Mouse (Mus musculus): ENCODE measurements around the gene Srrm4.
A peak's percentile ranks its signal among the peaks of the same experiment; 100 is the strongest.

Srrm4 gene

DNA sequence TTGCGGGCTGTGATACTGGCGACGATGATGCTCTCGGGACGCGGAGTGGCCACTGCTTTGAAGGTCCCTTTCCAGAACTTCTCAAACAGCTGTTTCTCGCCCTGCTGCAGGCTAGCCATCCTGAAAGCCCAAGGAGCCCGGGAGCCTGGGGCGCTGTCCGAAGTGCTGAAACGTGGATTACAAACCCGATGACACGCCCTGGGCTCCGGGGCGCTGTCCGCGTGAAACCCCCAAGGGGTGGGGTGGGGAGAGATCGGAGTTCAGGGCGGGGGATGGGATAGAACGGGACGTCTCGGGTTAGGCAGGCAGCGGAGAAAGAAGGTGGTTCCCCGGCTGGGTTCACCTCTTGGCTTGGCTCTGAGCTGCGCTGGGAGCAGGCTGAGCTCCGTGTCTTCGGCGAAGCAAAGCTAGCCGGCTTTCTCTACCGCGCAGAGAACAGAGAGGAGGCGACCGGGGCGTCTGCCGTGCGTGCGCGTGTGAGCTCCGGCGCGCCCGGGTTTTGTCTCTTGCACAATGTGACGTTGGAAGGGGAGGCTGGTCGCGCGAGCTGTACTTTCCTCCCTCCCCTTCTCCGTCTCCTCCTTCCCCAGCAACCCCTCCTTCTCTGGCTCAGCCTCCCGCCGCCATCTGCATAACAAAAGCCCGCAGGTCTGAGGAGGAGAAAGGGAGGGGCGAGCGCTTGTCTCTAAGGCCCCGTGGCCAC, at the start of gene Srrm4:
Gene Srrm4, minus strand, starts transcription at position 472 of the 703 bp plus-strand sequence.
- DNase-seq (ENCODE audit: low spot score in 2 of 2): peak; percentile 86 to 90

DNA sequence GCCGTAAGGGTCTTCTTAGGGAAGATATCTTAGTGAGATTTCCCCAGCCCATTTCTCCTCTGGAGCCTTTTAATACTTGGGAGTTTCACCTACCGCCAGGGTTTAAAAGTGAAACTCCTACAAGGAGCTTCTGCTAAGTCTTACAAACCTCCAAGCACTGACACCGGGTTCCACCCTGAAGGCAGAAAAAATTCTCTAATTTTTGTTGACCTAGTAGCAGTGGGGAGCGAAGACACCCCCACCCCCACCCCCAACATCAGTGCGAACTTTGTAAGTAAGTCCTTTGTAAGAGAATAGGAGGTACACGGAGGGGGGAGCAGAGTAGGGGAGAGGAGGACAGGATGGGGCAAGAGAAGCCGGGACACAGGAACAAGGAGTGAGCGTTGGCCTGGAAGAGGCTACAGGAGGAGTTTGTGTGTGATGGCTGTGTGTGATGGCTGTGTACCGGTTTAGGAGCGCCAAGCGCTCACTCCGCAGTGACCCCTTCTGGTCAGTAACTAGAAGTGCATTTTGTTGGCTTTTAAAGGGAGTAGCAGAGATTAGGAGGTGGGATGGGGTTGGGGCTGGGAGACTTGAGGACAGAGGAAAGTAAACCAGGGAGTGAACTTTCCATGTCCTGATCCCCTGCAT, 1.3 kb upstream of the Srrm4 start:
- DNase-seq (ENCODE audit: low spot score in 2 of 2): peak; percentile 45 to 49

- peak; percentile 24 to 28 for DNase-seq (ENCODE audit: low spot score in 2 of 2)
These were observed 608 bp upstream of the Srrm4 start for GRCm38 (mm10) chr5:116592049-116592800.

- DNase-seq (ENCODE audit: low spot score in 2 of 2): no peak
These were observed 919 bp downstream of the Srrm4 start for GRCm38 (mm10) chr5:116590698-116591097.

DNA sequence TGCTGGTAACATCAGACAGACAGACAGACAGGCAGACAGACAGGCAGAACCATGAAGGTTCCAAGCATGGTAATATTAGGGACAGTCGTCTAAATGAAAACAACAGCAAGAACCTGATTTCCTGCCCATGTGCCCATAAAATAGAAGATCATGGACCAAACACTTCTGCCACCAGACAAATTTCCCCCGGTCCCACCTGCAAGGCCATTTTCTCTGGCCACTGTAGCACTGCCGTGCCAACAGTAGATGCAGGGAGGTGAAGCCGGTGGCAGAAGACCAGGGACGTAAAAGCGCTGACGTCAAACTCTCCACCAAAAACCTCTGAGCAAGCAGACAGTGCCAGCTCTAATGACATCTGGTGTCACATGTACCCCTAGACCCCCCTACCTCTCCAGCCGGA, 2.0 kb downstream of the Srrm4 start:
- DNase-seq (ENCODE audit: low spot score in 2 of 2): peak in 1 of 2 experiments; percentile 23

DNA sequence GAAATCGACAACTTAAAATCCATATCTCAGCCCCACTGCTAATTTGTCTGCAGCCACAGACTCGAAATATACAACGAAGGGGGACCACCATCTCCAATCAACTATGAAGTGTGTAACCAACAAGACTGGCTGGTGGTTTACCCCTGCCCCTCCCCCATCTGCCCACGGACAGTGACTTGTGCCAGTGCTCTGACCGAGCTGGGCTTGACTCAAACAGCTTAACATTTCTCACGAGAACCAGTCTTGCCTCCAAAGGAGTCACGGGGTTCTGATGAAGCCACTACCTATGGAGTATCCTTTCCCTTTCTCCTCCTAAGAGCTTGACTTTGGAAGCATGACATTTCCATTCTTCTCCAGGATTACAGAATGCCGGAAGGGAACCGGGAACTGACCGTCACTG, 2.8 kb downstream of the Srrm4 start:
- DNase-seq (ENCODE audit: low spot score in 2 of 2): peak in 1 of 2 experiments; percentile 20

DNA sequence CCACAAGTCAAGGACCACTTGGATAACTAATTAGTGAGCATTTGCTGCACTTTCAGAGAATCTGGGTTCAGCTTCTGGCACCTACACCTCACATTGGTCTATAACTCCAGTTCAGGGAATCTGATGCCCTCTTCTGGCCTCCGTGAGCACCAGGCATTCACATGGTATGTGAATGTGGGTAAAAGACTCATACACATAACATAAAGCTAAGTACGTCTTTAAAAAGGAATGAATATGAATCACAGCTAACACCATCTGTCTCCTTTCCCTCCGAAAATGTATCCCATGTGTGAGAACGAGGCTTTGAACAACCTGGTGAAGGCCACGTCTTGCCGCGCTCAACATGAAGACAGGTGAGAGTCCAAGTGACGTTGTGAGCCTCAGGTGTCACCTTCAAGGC, 12.1 kb downstream of the Srrm4 start:
- no peak for DNase-seq (ENCODE audit: low spot score in 2 of 2)

GRCm38 (mm10) chr5:116577082-116577481, 14.5 kb downstream of the Srrm4 start:
- DNase-seq (ENCODE audit: low spot score in 2 of 2): no peak

DNA sequence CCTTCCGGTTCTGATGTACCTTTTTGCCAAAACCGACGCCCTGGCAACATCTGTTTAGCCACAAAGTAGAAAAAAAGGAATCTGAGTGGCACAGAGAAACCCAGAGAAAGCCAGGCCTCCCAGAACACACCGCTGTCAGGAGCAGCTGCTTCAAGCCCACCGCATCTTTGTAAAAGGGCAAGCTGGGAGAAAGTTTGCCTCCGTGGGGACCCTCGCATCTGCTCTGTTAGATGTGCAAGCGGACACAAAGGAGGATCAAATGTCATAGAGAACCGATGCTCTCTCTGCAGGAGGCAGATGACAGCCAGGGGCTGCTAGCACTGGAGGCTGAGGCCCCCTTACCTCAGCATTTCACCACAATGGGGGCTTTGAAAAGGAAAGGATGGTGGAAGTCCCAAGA, 18.3 kb downstream of the Srrm4 start:
- no peak for DNase-seq (ENCODE audit: low spot score in 2 of 2)

DNA sequence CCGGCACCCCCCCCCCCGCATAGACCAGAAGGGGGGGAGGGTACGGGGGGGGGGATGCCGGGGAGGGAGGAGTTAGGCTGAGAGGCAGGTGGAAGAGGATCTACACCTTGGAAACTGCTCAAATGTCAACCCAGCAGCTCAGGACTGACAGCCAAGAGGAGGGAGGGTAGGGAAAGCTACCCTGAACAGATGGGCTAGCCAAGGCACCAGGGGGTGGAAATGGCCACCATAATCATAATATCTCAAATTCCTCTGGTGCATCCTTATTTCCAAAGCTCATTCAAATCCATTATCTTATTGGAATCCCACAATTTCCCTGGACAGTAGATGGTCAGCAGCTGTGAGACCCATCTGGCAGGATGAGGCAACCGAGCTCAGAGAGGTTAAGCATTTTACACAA, 19.7 kb downstream of the Srrm4 start:
- no peak for DNase-seq (ENCODE audit: low spot score in 2 of 2)

DNA sequence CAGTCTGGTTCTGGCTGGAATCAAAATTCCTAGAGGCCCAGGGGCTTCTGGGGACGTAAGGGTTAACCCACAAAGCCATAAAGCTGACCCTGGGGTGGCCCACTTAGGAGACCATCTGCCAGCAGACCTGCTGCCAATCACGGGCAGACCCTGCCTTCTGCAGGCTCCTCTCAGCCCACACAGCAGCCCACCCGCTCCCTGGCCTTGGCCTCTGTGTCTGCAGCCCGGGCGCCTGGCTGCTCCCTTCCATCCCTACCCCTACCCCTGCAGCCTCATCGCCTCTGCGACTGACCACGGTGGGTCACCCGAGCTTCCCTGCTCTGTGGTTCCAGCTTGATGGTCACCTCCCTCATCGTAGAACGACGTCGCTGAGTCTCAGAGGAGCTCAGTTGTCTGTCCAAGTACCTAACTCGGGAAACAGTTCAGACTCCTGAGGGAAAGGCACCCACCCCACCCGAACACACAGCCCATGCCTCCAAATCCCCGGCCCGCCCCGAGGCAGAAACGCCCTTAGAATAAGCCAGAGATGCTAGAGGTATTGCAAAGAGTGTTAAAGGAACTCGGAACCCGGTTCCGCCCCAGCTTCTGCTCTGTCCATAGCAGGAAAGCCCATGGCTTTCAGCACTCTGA, 20.3 kb downstream of the Srrm4 start:
- DNase-seq (ENCODE audit: low spot score in 2 of 2): no peak

GRCm38 (mm10) chr5:116570566-116570965, 21.1 kb downstream of the Srrm4 start:
- DNase-seq (ENCODE audit: low spot score in 2 of 2): no peak

DNA sequence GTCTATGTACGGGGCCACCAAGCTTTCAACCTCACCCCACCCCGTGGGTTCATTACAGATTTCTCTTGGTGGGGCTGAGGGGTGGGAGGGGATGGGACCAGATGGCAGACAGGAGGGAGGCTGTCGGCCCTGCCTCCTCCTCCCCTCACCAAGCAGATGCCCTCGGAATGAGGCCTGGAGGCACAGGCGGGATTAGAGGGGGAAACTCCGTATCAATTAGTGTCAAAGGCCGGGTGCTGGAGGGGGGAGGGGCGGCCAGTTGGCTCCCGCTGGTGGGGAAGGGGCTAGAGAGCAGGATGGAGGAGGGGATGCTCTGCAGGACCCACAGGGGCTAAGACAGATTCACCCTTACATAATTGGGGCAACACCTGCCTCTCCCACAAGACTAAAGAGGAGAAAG, 22.0 kb downstream of the Srrm4 start:
- no peak for DNase-seq (ENCODE audit: low spot score in 2 of 2)

GRCm38 (mm10) chr5:116568050-116568449, 23.6 kb downstream of the Srrm4 start:
- no peak for DNase-seq (ENCODE audit: low spot score in 2 of 2)

GRCm38 (mm10) chr5:116567298-116567697, 24.3 kb downstream of the Srrm4 start:
- DNase-seq (ENCODE audit: low spot score in 2 of 2): no peak

- DNase-seq (ENCODE audit: low spot score in 2 of 2): no peak
These were observed 25.1 kb downstream of the Srrm4 start for GRCm38 (mm10) chr5:116566385-116567045.

DNA sequence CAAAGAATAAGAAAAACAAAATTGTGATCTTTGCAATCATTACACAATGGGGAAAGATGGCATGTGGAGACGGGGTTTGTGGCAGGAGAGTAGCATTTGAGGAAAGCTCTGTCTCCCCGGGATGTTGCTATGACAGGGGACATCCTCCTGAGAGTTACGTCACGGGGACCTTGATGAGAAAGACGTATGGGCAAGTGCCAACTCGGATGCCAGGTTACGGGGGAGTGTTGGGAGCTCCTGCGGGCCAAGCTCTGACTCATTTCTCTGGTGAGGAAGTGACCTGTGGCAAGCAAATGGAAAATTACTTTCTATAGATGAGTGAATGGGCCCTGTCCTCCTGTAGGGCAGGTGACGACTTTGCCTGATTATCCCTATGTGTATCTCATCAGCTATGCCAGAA, 26.0 kb downstream of the Srrm4 start:
- no peak for DNase-seq (ENCODE audit: low spot score in 2 of 2)

DNA sequence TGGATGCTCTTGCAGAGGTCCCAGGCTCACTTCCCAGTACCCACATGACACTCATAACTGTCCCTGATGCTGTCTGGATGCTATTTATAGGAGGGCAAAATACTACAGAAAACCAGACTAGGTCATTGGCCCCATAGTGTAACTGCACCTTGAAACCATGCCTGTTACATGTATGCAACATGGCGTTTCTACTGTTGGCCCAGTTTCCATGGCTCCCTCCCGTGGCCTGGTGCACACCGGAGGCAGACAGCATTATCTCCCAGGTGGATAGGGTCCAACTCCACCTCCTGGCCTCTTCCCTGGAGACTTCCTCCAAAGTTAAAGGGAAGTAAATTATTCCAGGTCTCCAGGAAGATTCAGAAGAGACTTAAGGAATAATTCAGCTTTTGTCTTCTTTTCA, 27.2 kb downstream of the Srrm4 start:
- no peak for DNase-seq (ENCODE audit: low spot score in 2 of 2)

DNA sequence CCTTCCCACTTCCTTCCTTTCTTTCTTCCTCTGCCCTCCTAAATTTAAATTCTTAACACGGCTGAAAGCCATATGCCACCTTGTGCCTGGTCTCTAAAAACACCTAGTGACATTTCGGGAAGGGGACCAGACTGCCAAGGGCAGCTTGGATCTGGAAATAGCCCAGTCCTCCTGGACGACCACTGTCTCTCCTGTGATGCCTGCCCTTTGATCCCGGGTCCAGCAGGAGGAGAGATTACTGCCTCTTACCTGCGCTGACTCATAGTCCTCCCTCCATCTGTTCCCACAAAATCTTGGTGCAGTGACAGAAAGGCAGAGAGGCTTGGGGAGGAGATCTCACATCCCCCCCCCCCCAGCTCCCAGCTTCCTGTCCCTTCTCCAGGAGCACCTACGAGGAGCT, 27.9 kb downstream of the Srrm4 start:
- DNase-seq (ENCODE audit: low spot score in 2 of 2): no peak

GRCm38 (mm10) chr5:116559091-116559490, 32.5 kb downstream of the Srrm4 start:
- peak; percentile 66 to 67 for DNase-seq (ENCODE audit: low spot score in 2 of 2)

- no peak for DNase-seq (ENCODE audit: low spot score in 2 of 2)
These were observed 35.0 kb downstream of the Srrm4 start for GRCm38 (mm10) chr5:116556614-116557013.

GRCm38 (mm10) chr5:116553868-116554267, 37.7 kb downstream of the Srrm4 start:
- no peak for DNase-seq (ENCODE audit: low spot score in 2 of 2)
